Mouse (Mus musculus) midbrain, embryonic 10.5 days (tissue): ENCODE measurements around the gene Ndufb8. TPM values are rescaled to one million over a fixed set of nuclear protein-coding genes. Genes with fewer than 3 reads are reported as not detected.

Experiments used
- DNase-seq: peaks from one replicate; pipeline ENCODE4 v3.0.0-alpha.2; 2017; ENCODE audit warnings: low spot score
- H3K27ac ChIP-seq: fragments of 300-500 bp; sonication (generic); replicated peaks from 2 replicates; pipeline ENCODE4 v1.5.1; 2016; ENCODE audit warnings: mild to moderate bottlenecking
- H3K27me3 ChIP-seq: fragments of 300-500 bp; sonication (generic); 2 replicates; pipeline ENCODE4 v1.6.1; 2016; ENCODE audit warnings: low read depth, mild to moderate bottlenecking; ENCODE audit not compliant: poor library complexity, severe bottlenecking
- H3K36me3 ChIP-seq: fragments of 300-500 bp; sonication (generic); 2 replicates; pipeline ENCODE4 v1.6.1; 2016; ENCODE audit warnings: mild to moderate bottlenecking, moderate library complexity
- H3K4me1 ChIP-seq: fragments of 300-500 bp; sonication (generic); 2 replicates; pipeline ENCODE4 v1.6.1; 2016
- H3K4me3 ChIP-seq: fragments of 300-500 bp; sonication (generic); 2 replicates; pipeline ENCODE4 v1.5.1; 2016; ENCODE audit warnings: mild to moderate bottlenecking, moderate library complexity
- H3K9me3 ChIP-seq: fragments of 300-500 bp; sonication (generic); replicated peaks from 2 replicates; pipeline ENCODE4 v1.6.1; 2016; ENCODE audit warnings: mild to moderate bottlenecking
- WGBS: fragments of 180-500 bp; shearing (Covaris S2); methylation state at CpG from one replicate; pipeline ENCODE4 v1.1.7; 2016; 5-methylcytosine and 5-hydroxymethylcytosine counted together
- polyA plus RNA-seq: library from polyadenylated mRNA; unstranded; fragments of >200 nt; fragmentation: Nextera tagmentation; extraction: Ambion mirVana; gene quantifications from 2 replicates; pipeline ENCODE4 v1.2.1, GENCODE M21; 2016

Ndufb8 gene
- polyA plus RNA-seq, 1 experiment from 2014 or later: 632 TPM

DNA sequence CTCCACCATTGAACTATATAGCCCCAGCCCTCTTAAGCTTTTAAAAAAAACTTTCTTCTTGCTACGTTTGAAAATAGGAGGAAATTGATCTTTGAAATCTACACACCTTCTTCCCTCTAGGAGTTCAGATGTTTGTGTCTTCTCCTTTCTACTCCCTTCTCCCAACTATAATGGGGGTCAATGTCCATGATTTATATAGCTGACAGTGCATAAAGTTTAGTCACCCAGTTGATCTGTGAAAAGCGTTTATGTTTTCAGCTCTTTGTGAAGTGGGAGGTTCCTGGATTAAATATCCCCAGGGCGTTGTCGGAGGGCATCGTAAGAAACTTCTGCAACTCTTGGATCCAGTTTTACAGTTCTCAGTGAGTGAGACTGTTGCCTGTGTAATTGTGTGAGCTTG, 55.0 kb downstream of the Ndufb8 start:
- WGBS: 49% methylated on average over 5 of the region's 5 CpGs
- no peak for DNase-seq
- no peaks in the 10 kb centered on the region for H3K36me3 ChIP-seq
- no peak overlapping the region for H3K27ac ChIP-seq
- no peak overlapping the region for H3K4me3 ChIP-seq
- H3K9me3 ChIP-seq: no peaks in the 10 kb centered on the region
- peaks cover 100% of the 10 kb centered on the region for H3K27me3 ChIP-seq
- peaks cover 33% of the 10 kb centered on the region for H3K4me1 ChIP-seq

GRCm38 (mm10) chr19:44498936-44499335, 56.3 kb downstream of the Ndufb8 start:
- H3K36me3 ChIP-seq: no peaks in the 10 kb centered on the region
- no peak overlapping the region for H3K27ac ChIP-seq
- 62% methylated on average over 6 of the region's 6 CpGs for whole genome bisulfite sequencing
- H3K27me3 ChIP-seq: peaks cover 100% of the 10 kb centered on the region
- peaks cover 39% of the 10 kb centered on the region for H3K4me1 ChIP-seq
- no peak for DNase-seq
- H3K4me3 ChIP-seq: no peak overlapping the region
- no peaks in the 10 kb centered on the region for H3K9me3 ChIP-seq

Other genes with a start within 250 kb of the Ndufb8 start
- 0.06 TPM in 1 of 2 replicates, not detected in the other for gene Scd4, start 222.3 kb downstream of the Ndufb8 start, polyA plus RNA-seq
- 20.0 and 21.6 TPM in 2 replicates for gene Scd1, start 147.6 kb downstream of the Ndufb8 start, polyA plus RNA-seq
- gene Wnt8b, start 62.0 kb downstream of the Ndufb8 start, polyA plus RNA-seq: 21.2 and 27.7 TPM in 2 replicates
- 0.58 and 0.91 TPM in 2 replicates for gene Sec31b, start 9.6 kb downstream of the Ndufb8 start, polyA plus RNA-seq
- gene Gm20538, start 2.6 kb downstream of the Ndufb8 start, polyA plus RNA-seq: not detected in 2 replicates
- 42.1 and 47.9 TPM in 2 replicates for gene Hif1an, start 7.4 kb upstream of the Ndufb8 start, polyA plus RNA-seq
- gene Pax2, start 200.6 kb upstream of the Ndufb8 start, polyA plus RNA-seq: 0.60 and 1.1 TPM in 2 replicates